Mouse (Mus musculus): ENCODE measurements at regions not wholly inside any gene's neighbourhood (a gene's known extent, or its start where the extent isn't known, plus 50 kb on each side); places are given as distances from the start of the nearest gene placed in this dataset.
A peak's percentile ranks its signal among the peaks of the same experiment; 100 is the strongest.

DNA sequence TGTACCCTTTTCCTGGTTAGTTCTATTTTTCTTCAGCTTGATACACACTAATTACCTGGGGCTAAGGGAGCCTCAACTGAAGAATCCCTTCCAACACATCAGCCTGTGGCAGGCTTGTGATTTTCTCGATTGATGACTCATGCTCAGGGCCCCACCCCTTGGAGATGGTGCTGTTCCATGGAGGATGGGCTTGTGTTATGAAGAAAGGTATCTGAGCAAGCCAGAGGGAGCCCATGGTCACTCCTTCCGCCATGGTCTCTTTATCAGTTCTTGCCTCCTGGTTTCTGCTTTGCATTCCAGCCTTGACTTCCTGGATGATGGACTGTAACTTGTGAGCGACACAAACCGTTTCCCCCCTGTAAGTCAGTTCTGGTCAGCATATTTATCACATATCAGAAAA, 131.1 kb upstream of the Kcnj16 start:
- 88% methylated on average over 4 of the region's 4 CpGs for WGBS
- ATAC-seq, result no peak

GRCm38 (mm10) chr11:110839316-110839715, 128.5 kb upstream of the Kcnj16 start:
- Histone ChIP-seq H3K27ac (no peak overlapping the region), H3K36me3 (ENCODE audit: poor library complexity, severe bottlenecking) (no peaks in the 10 kb centered on the region), H3K9ac (no peak overlapping the region), H3K4me2 (no peak overlapping the region), H3K27me3 (no peaks in the 10 kb centered on the region), H3K9me3 (replicated peaks) (no peaks in the 10 kb centered on the region), H3K4me1 (no peaks in the 10 kb centered on the region), H3K4me3 (no peak overlapping the region)
- no peak for ATAC-seq
- 96% methylated on average over 7 of the region's 7 CpGs for WGBS

More for the DNA sequence above, 131.1 kb upstream of the Kcnj16 start:
- H3K9ac ChIP-seq, result no peak overlapping the region
- no peak overlapping the region for H3K4me2 ChIP-seq
- H3K4me3 ChIP-seq, result no peak overlapping the region
- no peaks in the 10 kb centered on the region for H3K36me3 ChIP-seq (ENCODE audit: poor library complexity, severe bottlenecking)
- no peaks in the 10 kb centered on the region for H3K9me3 ChIP-seq (replicated peaks)
- H3K27me3 ChIP-seq, result no peaks in the 10 kb centered on the region
- no peaks in the 10 kb centered on the region for H3K4me1 ChIP-seq
- no peak overlapping the region for H3K27ac ChIP-seq

DNA sequence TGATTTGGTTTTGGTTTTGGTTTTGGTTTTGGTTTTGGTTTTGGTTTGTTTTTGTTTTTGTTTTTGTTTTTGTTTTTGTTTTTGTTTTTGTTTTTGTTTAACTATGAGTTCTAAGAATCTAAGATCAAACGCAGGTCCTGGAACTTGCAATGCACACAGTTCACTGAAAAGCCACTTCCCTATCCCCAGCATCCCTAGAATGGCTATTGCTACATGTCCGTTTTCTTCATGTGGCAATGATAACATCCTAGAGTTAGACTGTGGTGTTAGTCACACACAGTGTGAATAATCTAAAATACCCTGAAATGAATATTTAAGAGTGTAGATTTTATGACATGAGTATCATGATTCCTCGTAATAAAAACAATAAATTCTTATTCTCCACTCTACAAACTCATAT, 99.5 kb upstream of the Kcnj16 start:
- 88% methylated on average over 3 of the region's 3 CpGs for WGBS
- Histone ChIP-seq H3K36me3 (ENCODE audit: poor library complexity, severe bottlenecking) (no peaks in the 10 kb centered on the region), H3K9ac (no peak overlapping the region), H3K9me3 (replicated peaks) (no peaks in the 10 kb centered on the region), H3K4me2 (no peak overlapping the region), H3K4me3 (no peak overlapping the region), H3K27ac (no peak overlapping the region), H3K27me3 (no peaks in the 10 kb centered on the region), H3K4me1 (peaks cover 7% of the 10 kb centered on the region; the same call in 1 of the 2 replicates)
- ATAC-seq, result no peak

DNA sequence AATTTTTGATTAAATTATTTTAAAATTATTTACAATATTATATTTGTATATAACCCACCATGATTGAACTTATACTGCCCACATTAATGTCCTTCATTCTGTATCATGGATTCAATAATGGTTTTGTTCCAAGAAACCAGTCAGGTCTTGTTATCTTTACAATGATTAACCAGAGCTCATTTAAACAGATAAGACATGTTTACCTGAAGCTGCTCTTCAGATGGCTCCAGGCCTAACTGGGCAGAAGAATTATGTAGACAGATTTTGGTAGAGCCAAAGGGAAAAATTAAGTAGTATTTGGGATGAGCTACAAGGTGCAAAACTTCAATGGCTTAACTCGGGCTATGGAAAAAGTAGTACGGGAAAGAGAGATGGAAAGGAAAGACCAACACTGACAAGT, 97.7 kb upstream of the Kcnj16 start:
- no peaks in the 10 kb centered on the region for H3K27me3 ChIP-seq
- H3K4me1 ChIP-seq, result peaks cover 13% of the 10 kb centered on the region
- no peaks in the 10 kb centered on the region for H3K36me3 ChIP-seq (ENCODE audit: poor library complexity, severe bottlenecking)
- no peak overlapping the region for H3K27ac ChIP-seq
- H3K9me3 ChIP-seq (replicated peaks), result no peaks in the 10 kb centered on the region
- no peak overlapping the region for H3K4me3 ChIP-seq
- WGBS, result 93% methylated on average over 2 of the region's 2 CpGs
- no peak overlapping the region for H3K4me2 ChIP-seq
- H3K9ac ChIP-seq, result no peak overlapping the region
- no peak for ATAC-seq

DNA sequence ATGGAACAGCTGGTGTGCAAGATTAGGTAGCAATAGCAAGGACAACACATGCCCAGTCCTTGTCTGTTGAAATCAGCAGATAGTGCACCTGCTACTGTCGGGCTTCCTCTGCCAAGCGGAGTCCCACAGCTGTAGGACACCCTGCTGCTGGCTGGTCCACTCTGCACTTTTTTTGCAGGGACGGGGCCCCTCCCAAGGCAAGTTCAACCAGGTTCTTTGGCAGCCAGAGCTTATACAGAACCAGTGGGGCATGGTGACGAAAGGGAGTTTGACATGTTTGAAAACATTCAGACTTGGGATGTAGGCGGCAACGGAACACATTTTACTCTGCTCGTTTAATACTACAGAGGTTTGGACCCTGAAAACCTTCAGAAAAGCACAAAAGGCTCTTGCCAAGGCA, 93.2 kb upstream of the Kcnj16 start:
- H3K27me3 ChIP-seq, result no peaks in the 10 kb centered on the region
- H3K27ac ChIP-seq, result no peak overlapping the region
- WGBS, result 28% methylated on average over 7 of the region's 7 CpGs
- peak; percentile 55; the same call in 1 of the 2 replicates for ATAC-seq
- no peak overlapping the region for H3K4me3 ChIP-seq
- H3K4me1 ChIP-seq, result peaks cover 7% of the 10 kb centered on the region
- no peak overlapping the region for H3K4me2 ChIP-seq
- no peaks in the 10 kb centered on the region for H3K9me3 ChIP-seq (replicated peaks)
- H3K9ac ChIP-seq, result no peak overlapping the region
- no peaks in the 10 kb centered on the region for H3K36me3 ChIP-seq (ENCODE audit: poor library complexity, severe bottlenecking)

- Histone ChIP-seq H3K27me3 (no peaks in the 10 kb centered on the region), H3K9me3 (replicated peaks) (no peaks in the 10 kb centered on the region), H3K36me3 (ENCODE audit: poor library complexity, severe bottlenecking) (no peaks in the 10 kb centered on the region), H3K9ac (no peak overlapping the region), H3K27ac (no peak overlapping the region), H3K4me1 (no peaks in the 10 kb centered on the region), H3K4me2 (no peak overlapping the region), H3K4me3 (no peak overlapping the region)
- ATAC-seq, result no peak
- 90% methylated on average over 9 of the region's 9 CpGs for WGBS
These were observed 86.9 kb upstream of the Kcnj16 start for GRCm38 (mm10) chr11:110880971-110881370.

- H3K9ac ChIP-seq, result no peak overlapping the region
- ATAC-seq, result no peak
- no peaks in the 10 kb centered on the region for H3K36me3 ChIP-seq (ENCODE audit: poor library complexity, severe bottlenecking)
- 88% methylated on average over 3 of the region's 3 CpGs for WGBS
- H3K27ac ChIP-seq, result no peak overlapping the region
- no peaks in the 10 kb centered on the region for H3K27me3 ChIP-seq
- no peaks in the 10 kb centered on the region for H3K9me3 ChIP-seq (replicated peaks)
- no peak overlapping the region for H3K4me2 ChIP-seq
- no peaks in the 10 kb centered on the region for H3K4me1 ChIP-seq
- H3K4me3 ChIP-seq, result no peak overlapping the region
These were observed 78.3 kb upstream of the Kcnj16 start for GRCm38 (mm10) chr11:110889354-110890151.

- no peaks in the 10 kb centered on the region for H3K4me1 ChIP-seq
- H3K9me3 ChIP-seq (replicated peaks), result no peaks in the 10 kb centered on the region
- no peak for ATAC-seq
- no peak overlapping the region for H3K4me3 ChIP-seq
- H3K4me2 ChIP-seq, result no peak overlapping the region
- no peaks in the 10 kb centered on the region for H3K27me3 ChIP-seq
- H3K9ac ChIP-seq, result no peak overlapping the region
- H3K36me3 ChIP-seq (ENCODE audit: poor library complexity, severe bottlenecking), result no peaks in the 10 kb centered on the region
- H3K27ac ChIP-seq, result no peak overlapping the region
- 79% methylated on average over 3 of the region's 3 CpGs for WGBS
These were observed 77.4 kb upstream of the Kcnj16 start for GRCm38 (mm10) chr11:110890411-110890810.

DNA sequence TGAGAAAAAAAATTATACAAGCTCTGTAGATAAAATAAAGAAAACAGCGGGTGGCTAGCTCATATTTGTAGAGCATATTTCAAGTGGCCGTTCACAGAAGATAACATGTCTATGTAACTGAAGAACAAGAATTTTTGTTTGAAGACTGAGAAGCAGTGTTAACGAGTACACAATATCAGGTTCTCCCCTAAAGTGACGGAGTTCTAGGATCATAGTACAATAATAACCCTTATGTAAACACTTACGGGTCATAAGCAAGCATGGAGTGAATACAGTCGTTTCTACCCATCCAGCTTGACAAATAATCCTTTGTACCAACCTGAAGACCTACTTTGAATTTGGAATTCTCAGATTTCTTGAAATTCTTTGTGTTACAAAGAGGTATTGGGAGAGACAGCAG, 64.9 kb upstream of the Kcnj16 start:
- 85% methylated on average over 6 of the region's 6 CpGs for WGBS
- Histone ChIP-seq H3K27me3 (no peaks in the 10 kb centered on the region), H3K9me3 (replicated peaks) (no peaks in the 10 kb centered on the region), H3K36me3 (ENCODE audit: poor library complexity, severe bottlenecking) (no peaks in the 10 kb centered on the region), H3K27ac (no peak overlapping the region), H3K9ac (no peak overlapping the region), H3K4me2 (no peak overlapping the region), H3K4me1 (no peaks in the 10 kb centered on the region), H3K4me3 (no peak overlapping the region)
- no peak for ATAC-seq

All from forebrain, embryonic 13.5 days (tissue).